Mouse (Mus musculus): ENCODE measurements at regions not wholly inside any gene's neighbourhood (a gene's known extent, or its start where the extent isn't known, plus 50 kb on each side); places are given as distances from the start of the nearest gene placed in this dataset.

DNA sequence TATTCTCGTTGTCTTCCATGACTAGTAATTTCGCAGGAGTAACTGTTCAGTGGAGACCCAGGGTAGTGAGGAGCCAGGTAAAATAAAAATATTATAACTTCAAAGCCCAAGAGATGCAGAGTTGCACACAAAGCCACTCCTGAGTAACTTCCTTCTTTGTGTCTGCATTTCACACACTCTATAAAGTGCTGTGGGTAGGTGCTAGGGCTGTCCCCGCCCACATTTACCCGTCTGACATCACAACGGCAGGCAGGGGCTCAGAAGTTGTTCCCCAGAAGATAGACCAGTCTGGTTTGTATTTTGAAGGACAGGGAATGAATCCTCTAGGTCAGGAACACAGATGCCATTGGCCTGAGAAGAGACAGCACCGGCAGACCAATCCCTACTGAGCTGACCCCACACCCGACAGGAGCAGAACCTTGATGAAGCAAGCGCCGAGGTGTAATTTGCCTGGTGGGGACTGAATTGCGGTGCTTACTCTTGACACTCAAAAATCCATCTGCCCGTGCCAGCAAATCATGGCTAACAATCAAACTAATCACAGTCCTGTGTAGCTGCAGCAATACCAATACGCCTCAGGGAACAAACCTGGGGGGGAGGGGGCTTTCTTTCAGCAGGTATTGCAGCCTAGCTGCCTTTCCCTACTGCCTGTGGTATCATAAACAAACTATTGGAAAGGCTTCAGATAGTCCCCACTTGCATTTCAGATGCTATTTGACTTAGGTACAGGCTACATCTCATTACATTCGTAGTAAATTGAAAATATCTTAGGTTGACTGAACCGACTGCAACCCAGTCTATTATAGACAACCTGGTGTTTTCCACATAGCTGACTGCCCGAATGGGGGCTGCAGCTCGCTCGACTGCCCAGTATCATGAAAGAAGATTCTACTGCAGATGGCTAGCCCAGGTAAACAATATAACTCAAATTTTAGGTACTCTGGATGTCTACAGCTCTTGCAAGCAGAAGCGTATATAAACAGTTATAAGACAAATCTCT, 175.6 kb downstream of the Basp1 start:
- no peak for TF ChIP-seq CTCF (IDR thresholded peaks at IDR 0.05; ENCODE audit: low read depth)
- TF ChIP-seq EP300 (IDR thresholded peaks at IDR 0.05; ENCODE audit: low read depth): no peak

Measured in heart, postnatal 0 days (tissue).